ENCODE assay signal across 30 mouse cellular contexts in genomic region chr11:69106842-69107241, GRCm38 (mm10). TPM values are rescaled to one million over a fixed set of nuclear protein-coding genes. Genes with fewer than 3 reads are reported as not detected.
DNase-seq lines count a peak whose midpoint lies in the region; ATAC-seq and TF ChIP-seq lines count a peak whose summit lies in the region.
"Had no signal": no experiment of that assay in that cellular context is flagged by ENCODE, and none has a peak within 500 bp of the region (broad histone marks: within the 10 kb centered on the region; RNA-seq: fewer than 3 reads in every experiment).

No protein-coding gene starts in this region.

- no peak overlapping the region for H3K27ac ChIP-seq in hindbrain, embryonic 10.5 days
- no peak overlapping the region for H3K27ac ChIP-seq in hindbrain, postnatal 0 days
- H3K27ac ChIP-seq: embryonic facial prominence, embryonic 10.5 days; embryonic facial prominence, embryonic 15.5 days; forebrain, embryonic 13.5 days; hindbrain, embryonic 12.5 days; kidney, postnatal 0 days; limb, embryonic 13.5 days; liver, embryonic 12.5 days; midbrain, embryonic 12.5 days; neural tube, embryonic 12.5 days; stomach, embryonic 15.5 days had no signal

- H3K9ac ChIP-seq in hindbrain, postnatal 0 days (replicated peaks; ENCODE audit: low read length): no peak overlapping the region
- H3K9ac ChIP-seq: embryonic facial prominence, embryonic 15.5 days; forebrain, embryonic 13.5 days; hindbrain, embryonic 12.5 days; limb, embryonic 13.5 days; liver, embryonic 12.5 days; midbrain, embryonic 12.5 days; neural tube, embryonic 12.5 days; stomach, embryonic 15.5 days had no signal

- peaks cover 17% of the 10 kb centered on the region for H3K4me1 ChIP-seq in hindbrain, embryonic 10.5 days (replicated peaks)
- no peaks in the 10 kb centered on the region for H3K4me1 ChIP-seq in hindbrain, postnatal 0 days (ENCODE audit: insufficient read depth, low read length)
- H3K4me1 ChIP-seq: neural tube, embryonic 12.5 days had no signal

- DNase-seq in adrenal gland, adult (ENCODE audit: inconsistent age in 2 of 2, low spot score in 1 of 2): peak; percentile 16 to 35
- no peak for DNase-seq in adrenal gland, postnatal 36 days
- peak; percentile 2 to 3 for DNase-seq in frontal cortex, postnatal 25 days (ENCODE audit: low spot score in 2 of 2)
- no peak for DNase-seq in frontal cortex, postnatal 36 days (ENCODE audit: low spot score in 2 of 2)
- no peak for DNase-seq in hindbrain, embryonic 10.5 days (ENCODE audit: low spot score)
- no peak for DNase-seq in hindbrain, postnatal 0 days (ENCODE audit: low spot score)
- DNase-seq in CD4-positive helper T cell, adult 2 months (ENCODE audit: low read depth, low spot score): peak; percentile 8
- no peak for DNase-seq in frontal cortex, postnatal 14 days (ENCODE audit: low spot score in 2 of 2)
- DNase-seq: kidney, adult 8-10 months; lung, adult 18-20 months; thymus, postnatal 25 days had no signal

- H3K9me3 ChIP-seq in hindbrain, embryonic 10.5 days: no peaks in the 10 kb centered on the region
- H3K9me3 ChIP-seq in hindbrain, postnatal 0 days (ENCODE audit: low read length): no peaks in the 10 kb centered on the region
- H3K9me3 ChIP-seq: embryonic facial prominence, embryonic 10.5 days; embryonic facial prominence, embryonic 15.5 days; forebrain, embryonic 13.5 days; G1E; hindbrain, embryonic 12.5 days; limb, embryonic 13.5 days; liver, embryonic 12.5 days; megakaryocyte, embryonic 14.5 days; midbrain, embryonic 12.5 days; neural tube, embryonic 12.5 days; stomach, embryonic 15.5 days had no signal

- no peak for ATAC-seq in hindbrain, postnatal 0 days
- ATAC-seq: forebrain, embryonic 13.5 days; intestine, embryonic 16.5 days; liver, embryonic 12.5 days; lung, postnatal 0 days had no signal

- peaks cover 78% of the 10 kb centered on the region for H3K36me3 ChIP-seq in hindbrain, embryonic 10.5 days
- H3K36me3 ChIP-seq in hindbrain, postnatal 0 days (ENCODE audit: insufficient read depth, low read length): peaks cover 75% of the 10 kb centered on the region

- H3K27me3 ChIP-seq in hindbrain, embryonic 10.5 days (ENCODE audit: insufficient read depth, poor library complexity, severe bottlenecking): peaks cover 7% of the 10 kb centered on the region
- no peaks in the 10 kb centered on the region for H3K27me3 ChIP-seq in hindbrain, postnatal 0 days (ENCODE audit: insufficient read depth, low read length)
- H3K27me3 ChIP-seq: embryonic facial prominence, embryonic 15.5 days; forebrain, embryonic 13.5 days; hindbrain, embryonic 12.5 days; megakaryocyte, embryonic 14.5 days; neural tube, embryonic 12.5 days; stomach, embryonic 15.5 days had no signal

- peak overlapping the region; percentile 3; the same call in 1 of the 2 replicates for H3K4me3 ChIP-seq in hindbrain, embryonic 10.5 days
- no peak overlapping the region for H3K4me3 ChIP-seq in hindbrain, postnatal 0 days (ENCODE audit: low read length)
- H3K4me3 ChIP-seq: embryonic facial prominence, embryonic 10.5 days; embryonic facial prominence, embryonic 15.5 days; forebrain, embryonic 13.5 days; hindbrain, embryonic 12.5 days; limb, embryonic 13.5 days; liver, embryonic 12.5 days; megakaryocyte, embryonic 14.5 days; midbrain, embryonic 12.5 days; myocyte; neural tube, embryonic 12.5 days; stomach, embryonic 15.5 days had no signal

- H3K4me2 ChIP-seq in hindbrain, postnatal 0 days (ENCODE audit: low read depth, low read length): no peak overlapping the region
- H3K4me2 ChIP-seq: embryonic facial prominence, embryonic 15.5 days; forebrain, embryonic 13.5 days; heart, embryonic 11.5 days; hindbrain, embryonic 12.5 days; limb, embryonic 13.5 days; liver, embryonic 12.5 days; midbrain, embryonic 12.5 days; neural tube, embryonic 12.5 days; stomach, embryonic 15.5 days had no signal

- TF ChIP-seq CTCF in hindbrain, postnatal 0 days (IDR thresholded peaks at IDR 0.05; ENCODE audit: low read depth): no peak

- WGBS in hindbrain, embryonic 10.5 days: 86% methylated on average over 11 of the region's 11 CpGs
- 84% methylated on average over 11 of the region's 11 CpGs for WGBS in hindbrain, postnatal 0 days

RNA-seq across cellular contexts. Expression of gene Per1, which starts 11.8 kb away (rescaled TPM):
- 100 to 1,000 TPM; 112 to 153 TPM for total RNA-seq in adrenal gland, postnatal 36 days (2021)
- polyA plus RNA-seq in hindbrain, embryonic 10.5 days (2016; fragmentation: Nextera tagmentation; extraction: Ambion mirVana): 7.8 and 9.8 TPM in 2 replicates
- 24.4 and 27.1 TPM in 2 replicates for total RNA-seq in hindbrain, postnatal 0 days (2014; rRNA removed)
- 11.9 and 15.9 TPM in 2 replicates for polyA plus RNA-seq in hindbrain, postnatal 0 days (2015; fragmentation: Nextera tagmentation; extraction: Ambion mirVana)

RNA-seq across cellular contexts. Expression of gene Hes7, which starts 13.4 kb away (rescaled TPM):
- under 1 TPM; 0.17 to 0.26 TPM for total RNA-seq in adrenal gland, postnatal 36 days (2021)
- polyA plus RNA-seq in hindbrain, embryonic 10.5 days (2016; fragmentation: Nextera tagmentation; extraction: Ambion mirVana): 0.14 and 0.48 TPM in 2 replicates
- total RNA-seq in hindbrain, postnatal 0 days (2014; rRNA removed): 1.4 and 2.5 TPM in 2 replicates
- 1.3 and 1.9 TPM in 2 replicates for polyA plus RNA-seq in hindbrain, postnatal 0 days (2015; fragmentation: Nextera tagmentation; extraction: Ambion mirVana)
- total RNA-seq: gastrocnemius, postnatal 10 days; granulocyte monocyte progenitor cell, adult 5-6 weeks had no signal

RNA-seq across cellular contexts. Expression of gene 9130213A22Rik, which starts 15.5 kb away (rescaled TPM):
- under 1 TPM; 0.50 to 0.76 TPM for total RNA-seq in adrenal gland, postnatal 36 days (2021)
- 0.13 TPM in 1 of 2 replicates, not detected in the other for polyA plus RNA-seq in hindbrain, embryonic 10.5 days (2016; fragmentation: Nextera tagmentation; extraction: Ambion mirVana)
- total RNA-seq in hindbrain, postnatal 0 days (2014; rRNA removed): 1.2 and 1.4 TPM in 2 replicates
- 1.0 and 1.2 TPM in 2 replicates for polyA plus RNA-seq in hindbrain, postnatal 0 days (2015; fragmentation: Nextera tagmentation; extraction: Ambion mirVana)
- total RNA-seq: granulocyte monocyte progenitor cell, adult 5-6 weeks had no signal
- polyA plus RNA-seq: neural tube, embryonic 12.5 days had no signal

RNA-seq across cellular contexts. Expression of gene Vamp2, which starts 18.6 kb away (rescaled TPM):
- total RNA-seq in adrenal gland, postnatal 36 days (2021): 100 to 1,000 TPM; 116 to 130 TPM
- polyA plus RNA-seq in hindbrain, embryonic 10.5 days (2016; fragmentation: Nextera tagmentation; extraction: Ambion mirVana): 67.1 and 108 TPM in 2 replicates
- total RNA-seq in hindbrain, postnatal 0 days (2014; rRNA removed): 146 and 148 TPM in 2 replicates
- polyA plus RNA-seq in hindbrain, postnatal 0 days (2015; fragmentation: Nextera tagmentation; extraction: Ambion mirVana): 417 and 489 TPM in 2 replicates

RNA-seq across cellular contexts. Expression of gene Aloxe3, which starts 18.9 kb away (rescaled TPM):
- 1 to 10 TPM in 1 of 2 experiments, under 1 TPM in 1; 0.63 to 1.1 TPM for total RNA-seq in adrenal gland, postnatal 36 days (2021)
- polyA plus RNA-seq in hindbrain, embryonic 10.5 days (2016; fragmentation: Nextera tagmentation; extraction: Ambion mirVana): 0.22 TPM in 1 of 2 replicates, not detected in the other
- 12.5 and 14.2 TPM in 2 replicates for total RNA-seq in hindbrain, postnatal 0 days (2014; rRNA removed)
- 13.0 and 13.5 TPM in 2 replicates for polyA plus RNA-seq in hindbrain, postnatal 0 days (2015; fragmentation: Nextera tagmentation; extraction: Ambion mirVana)
- total RNA-seq: granulocyte monocyte progenitor cell, adult 5-6 weeks had no signal
- polyA plus RNA-seq: forebrain, embryonic 13.5 days; G1E; heart, postnatal 0 days; liver, embryonic 12.5 days; neural tube, embryonic 12.5 days had no signal

Comparison
In these comparisons a context has a peak if more than half of its experiments do, and no peak if none do; other contexts are left out.
1. DNase-seq: peak in adrenal gland, adult (2 of 2), frontal cortex, postnatal 25 days (2 of 2) and CD4-positive helper T cell, adult 2 months (single experiment); none in adrenal gland, postnatal 36 days (0 of 2), frontal cortex, postnatal 36 days (0 of 2), hindbrain, embryonic 10.5 days (single experiment), hindbrain, postnatal 0 days (single experiment) and frontal cortex, postnatal 14 days (0 of 2).